Mouse (Mus musculus) stomach, postnatal 0 days (tissue): ENCODE measurements at regions not wholly inside any gene's neighbourhood (a gene's known extent, or its start where the extent isn't known, plus 50 kb on each side); places are given as distances from the start of the nearest gene placed in this dataset.

Experiments
- ATAC-seq: fragments of 200-750 bp; cut with Nextera tagmentation; 2 replicates; pipeline ENCODE4 v1.8.0; 2017; ENCODE audit not compliant: low FRiP score, low TSS enrichment
- DNase-seq: peaks from one replicate; pipeline ENCODE4 v3.0.0-alpha.2; 2016; ENCODE audit warnings: low spot score
- H3K27ac ChIP-seq: fragments of 300-500 bp; sonication (generic); replicated peaks from 2 replicates; pipeline ENCODE4 v1.5.1; 2014; ENCODE audit warnings: mild to moderate bottlenecking, control low read depth
- H3K27me3 ChIP-seq: fragments of 300-500 bp; sonication (generic); 2 replicates; pipeline ENCODE4 v1.6.1; 2014; ENCODE audit warnings: low read length; ENCODE audit not compliant: control insufficient read depth, insufficient read depth
- H3K36me3 ChIP-seq: fragments of 300-500 bp; sonication (generic); 2 replicates; pipeline ENCODE4 v1.6.1; 2014; ENCODE audit warnings: low read length, mixed read lengths; ENCODE audit not compliant: control insufficient read depth, insufficient read depth
- H3K4me1 ChIP-seq: fragments of 300-500 bp; sonication (generic); replicated peaks from 2 replicates; pipeline ENCODE4 v1.6.1; 2014; ENCODE audit warnings: antibody characterized with exemption; ENCODE audit not compliant: control insufficient read depth, insufficient read depth
- H3K4me2 ChIP-seq: fragments of 300-500 bp; sonication (generic); replicated peaks from 2 replicates; pipeline ENCODE4 v1.6.1; 2014; ENCODE audit warnings: low read depth, mild to moderate bottlenecking, control low read depth, moderate library complexity
- H3K4me3 ChIP-seq: fragments of 300-500 bp; sonication (generic); 2 replicates; pipeline ENCODE4 v1.5.1; 2014; ENCODE audit warnings: low read depth, low read length, control low read depth
- H3K9ac ChIP-seq: fragments of 300-500 bp; sonication (generic); 2 replicates; pipeline ENCODE4 v1.6.1; 2014; ENCODE audit warnings: mild to moderate bottlenecking, low read length, control low read depth, mixed read lengths
- H3K9me3 ChIP-seq: fragments of 300-500 bp; sonication (generic); 2 replicates; pipeline ENCODE4 v1.6.1; 2016; ENCODE audit warnings: low read length; ENCODE audit not compliant: control insufficient read depth
- CTCF ChIP-seq: IDR thresholded peaks from 2 replicates; pipeline ENCODE4 v1.5.1; 2016; ENCODE audit warnings: antibody characterized with exemption, low read depth, mild to moderate bottlenecking, moderate library complexity
- EP300 ChIP-seq: optimal IDR thresholded peaks from 2 replicates; pipeline ENCODE3; 2016; ENCODE audit warnings: antibody characterized with exemption
- WGBS: fragments of 180-500 bp; shearing (Covaris S2); extraction: QIAGEN DNeasy Blood & Tissue Kit; methylation state at CpG from one replicate; pipeline ENCODE4 v1.1.7; 2014; 5-methylcytosine and 5-hydroxymethylcytosine counted together

DNA sequence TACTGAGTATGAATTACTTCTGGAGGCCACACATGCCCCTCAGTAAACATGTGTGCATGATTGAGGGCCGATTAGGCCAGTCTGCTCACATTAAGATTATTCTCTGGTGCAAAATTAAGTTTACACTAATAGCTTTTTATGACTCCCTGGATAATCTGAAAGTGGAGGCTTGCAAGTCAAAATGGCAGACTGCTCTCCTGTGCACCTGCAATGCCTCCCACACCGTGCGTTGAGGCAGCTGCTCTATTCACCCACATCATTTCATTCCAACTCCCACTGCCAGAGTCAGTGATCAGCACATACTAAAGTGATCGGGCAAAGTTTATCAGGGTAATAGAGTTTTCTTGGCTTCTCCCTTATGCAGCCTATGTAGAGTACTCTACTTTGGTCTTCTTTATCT lies 61.0 kb upstream of the Nwd2 start:
- no peak overlapping the region for H3K27ac ChIP-seq
- no peak overlapping the region for H3K4me3 ChIP-seq
- TF ChIP-seq EP300 (no peak), CTCF (no peak)
- no peak overlapping the region for H3K9ac ChIP-seq
- 83% methylated on average over 4 of the region's 4 CpGs for WGBS
- no peak overlapping the region for H3K4me2 ChIP-seq
- H3K9me3 ChIP-seq: no peaks in the 10 kb centered on the region
- H3K4me1 ChIP-seq: no peaks in the 10 kb centered on the region
- H3K36me3 ChIP-seq: no peaks in the 10 kb centered on the region
- ATAC-seq: no peak
- no peaks in the 10 kb centered on the region for H3K27me3 ChIP-seq
- no peak for DNase-seq
